Comparison of ENCODE assay signal across 16 mouse cellular contexts in the genomic region with DNA sequence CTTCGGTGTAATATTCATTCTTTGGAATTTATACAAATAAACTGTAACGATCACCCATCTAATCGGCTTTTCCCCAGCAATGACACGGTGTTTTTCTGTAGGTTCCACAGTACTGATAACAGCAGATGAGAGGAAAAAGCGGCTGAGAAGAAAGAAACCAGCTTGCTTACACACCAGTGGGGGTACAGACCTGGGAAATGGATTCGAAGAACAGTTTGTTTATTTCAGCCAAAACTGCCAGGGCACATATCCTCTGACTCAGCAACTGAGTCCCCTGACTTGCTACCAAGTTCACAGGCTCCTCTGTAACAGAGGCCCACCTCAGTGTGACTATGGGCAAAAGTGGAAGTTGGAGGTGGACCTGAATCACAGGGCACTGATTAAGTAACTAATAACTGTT.
"Had no signal": no experiment of that assay in that cellular context is flagged by ENCODE, and none has a peak within 500 bp of the region (broad histone marks: within the 10 kb centered on the region; RNA-seq: fewer than 3 reads in every experiment).

No protein-coding gene starts in this region.

- H3K4me1 ChIP-seq: midbrain, embryonic 12.5 days; stomach, embryonic 15.5 days had no signal

- H3K4me3 ChIP-seq: left cerebral cortex, adult 2 months; limb, embryonic 12.5 days; megakaryocyte, embryonic 14.5 days; midbrain, embryonic 12.5 days; neural tube, embryonic 13.5 days; stomach, embryonic 15.5 days had no signal

- H3K9ac ChIP-seq: limb, embryonic 12.5 days; lung, embryonic 14.5 days; midbrain, embryonic 12.5 days; neural tube, embryonic 13.5 days; stomach, embryonic 15.5 days had no signal

- ATAC-seq: midbrain, embryonic 16.5 days had no signal

- H3K4me2 ChIP-seq: limb, embryonic 12.5 days; lung, embryonic 14.5 days; midbrain, embryonic 12.5 days; neural tube, embryonic 13.5 days; stomach, embryonic 15.5 days had no signal

- H3K9me3 ChIP-seq: limb, embryonic 12.5 days; megakaryocyte, embryonic 14.5 days; midbrain, embryonic 12.5 days; neural tube, embryonic 13.5 days; stomach, embryonic 15.5 days had no signal

- H3K27ac ChIP-seq: kidney, postnatal 0 days; left cerebral cortex, adult 2 months; limb, embryonic 12.5 days; midbrain, embryonic 12.5 days; neural tube, embryonic 13.5 days; stomach, embryonic 15.5 days had no signal

- H3K27me3 ChIP-seq: limb, embryonic 12.5 days; megakaryocyte, embryonic 14.5 days; midbrain, embryonic 12.5 days; neural tube, embryonic 13.5 days; stomach, embryonic 15.5 days had no signal

- DNase-seq: kidney, adult 11 months; kidney, adult 9 months; kidney, postnatal 4 days; lung, embryonic 14.5 days; lung, postnatal 10 days; lung, postnatal 4 days; retina, postnatal 1 day; thymus, postnatal 36 days had no signal
